Mouse (Mus musculus) small intestine, adult 10 weeks (tissue): ENCODE results near the gene Enpep. TPM values are rescaled to one million over a fixed set of nuclear protein-coding genes. Genes with fewer than 3 reads are reported as not detected.

Experiments
- polyA plus RNA-seq: library from polyadenylated mRNA; stranded (reverse); fragments of 350-450 nt; fragmentation: Illumina TruSeq; extraction: RNeasy Lipid Tissue Mini Kit (QIAGEN cat#74804); gene quantifications from one replicate; pipeline ENCODE4 v1.2.3, GENCODE M21; 2014; ENCODE audit warnings: low replicate concordance

The Enpep gene
- 701 TPM for polyA plus RNA-seq

DNA sequence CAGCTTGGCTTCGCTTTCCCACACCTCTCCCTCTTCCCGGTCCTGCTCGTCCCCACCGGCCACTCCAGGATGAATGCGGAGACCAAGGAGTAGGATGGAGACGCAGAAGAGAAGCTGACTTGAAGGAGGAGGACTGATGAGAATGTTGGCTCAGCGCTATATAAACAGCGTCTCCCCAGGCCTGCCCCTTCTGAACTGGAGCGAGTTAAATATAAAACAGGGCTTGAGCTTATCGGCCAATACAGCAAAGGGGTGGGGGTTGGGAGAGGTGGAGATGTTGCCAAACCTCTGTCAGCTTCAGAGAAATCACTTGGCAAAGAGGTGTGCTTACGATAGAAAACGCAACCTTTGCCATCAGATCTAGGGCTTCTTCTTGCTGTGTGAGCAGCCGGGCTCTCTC lies at the start of gene Enpep:
Enpep (minus strand) TSS at position 135 of the 400 bp plus-strand sequence.

Other genes starting within 250 kb of the Enpep start
- 22.0 TPM for gene Pitx2, start 132.8 kb downstream of the Enpep start, polyA plus RNA-seq
- gene Elovl6, start 199.6 kb upstream of the Enpep start, polyA plus RNA-seq = 116 TPM